In genomic region chr9:95636395-95636794, GRCm38 (mm10) we compare ENCODE assay signal across 15 mouse cellular contexts. TPM values are rescaled to one million over a fixed set of nuclear protein-coding genes. Genes with fewer than 3 reads are reported as not detected.
DNase-seq lines count a peak whose midpoint lies in the region; ATAC-seq and TF ChIP-seq lines count a peak whose summit lies in the region.
"Had no signal": no experiment of that assay in that cellular context is flagged by ENCODE, and none has a peak within 500 bp of the region (broad histone marks: within the 10 kb centered on the region; RNA-seq: fewer than 3 reads in every experiment).

No protein-coding gene starts in this region.

- H3K36me3 ChIP-seq in liver, embryonic 13.5 days = no peaks in the 10 kb centered on the region
- no peaks in the 10 kb centered on the region for H3K36me3 ChIP-seq in forebrain, embryonic 14.5 days (ENCODE audit: control insufficient read depth, insufficient read depth, low read length)
- no peaks in the 10 kb centered on the region for H3K36me3 ChIP-seq in limb, embryonic 10.5 days
- no peaks in the 10 kb centered on the region for H3K36me3 ChIP-seq in midbrain, postnatal 0 days (ENCODE audit: insufficient read depth, low read length)
- no peaks in the 10 kb centered on the region for H3K36me3 ChIP-seq in heart, embryonic 10.5 days

- no peak for ATAC-seq in liver, embryonic 13.5 days (ENCODE audit: low read depth)
- ATAC-seq in forebrain, embryonic 14.5 days = no peak
- no peak for ATAC-seq in midbrain, postnatal 0 days (ENCODE audit: low FRiP score)

- 0 out of 2 replicates have a peak, but pooled peaks cover 7% of the 10 kb centered on the region for H3K4me1 ChIP-seq in liver, embryonic 13.5 days (replicated peaks)
- H3K4me1 ChIP-seq in forebrain, embryonic 14.5 days (ENCODE audit: control insufficient read depth, insufficient read depth, low read length) = no peaks in the 10 kb centered on the region
- H3K4me1 ChIP-seq in limb, embryonic 10.5 days = peaks cover 22% of the 10 kb centered on the region
- no peaks in the 10 kb centered on the region for H3K4me1 ChIP-seq in midbrain, postnatal 0 days (ENCODE audit: insufficient read depth, low read length)
- H3K4me1 ChIP-seq in heart, embryonic 10.5 days = peaks cover 7% of the 10 kb centered on the region

- no peak overlapping the region for H3K27ac ChIP-seq in liver, embryonic 13.5 days
- no peak overlapping the region for H3K27ac ChIP-seq in forebrain, embryonic 14.5 days (ENCODE audit: low read depth, low read length)
- no peak overlapping the region for H3K27ac ChIP-seq in limb, embryonic 10.5 days
- no peak overlapping the region for H3K27ac ChIP-seq in midbrain, postnatal 0 days (ENCODE audit: low read depth, low read length)
- no peak overlapping the region for H3K27ac ChIP-seq in heart, embryonic 10.5 days

- H3K4me3 ChIP-seq in liver, embryonic 13.5 days (replicated peaks) = no peak overlapping the region
- 0 out of 2 replicates have a peak overlapping the region, but pooled peaks have one; percentile 77 for H3K4me3 ChIP-seq in forebrain, embryonic 14.5 days (ENCODE audit: low read depth, low read length)
- H3K4me3 ChIP-seq in limb, embryonic 10.5 days = peak overlapping the region; percentile 82; the same call in 1 of the 2 replicates
- peak overlapping the region; percentile 75; the same call in 1 of the 2 replicates for H3K4me3 ChIP-seq in midbrain, postnatal 0 days (ENCODE audit: low read depth, low read length)
- H3K4me3 ChIP-seq in heart, embryonic 10.5 days = no peak overlapping the region

- no peak for DNase-seq in liver, embryonic 13.5 days
- DNase-seq in liver = no peak
- DNase-seq in forebrain, embryonic 14.5 days (ENCODE audit: low spot score) = no peak
- no peak for DNase-seq in limb, embryonic 10.5 days (ENCODE audit: low spot score)
- DNase-seq in midbrain, postnatal 0 days (ENCODE audit: low spot score) = no peak
- DNase-seq in urinary bladder, postnatal 25 days (ENCODE audit: low spot score) = no peak
- no peak for DNase-seq in ovary, postnatal 14 days (ENCODE audit: low spot score)
- DNase-seq in heart, embryonic 10.5 days (ENCODE audit: low spot score) = no peak
- DNase-seq: adrenal gland, postnatal 25 days; cerebellum, postnatal 36 days; kidney, postnatal 10 days; lung, postnatal 4 days; right cerebral cortex, adult 18-20 months; thymus, adult 2 months had no signal

- no peak overlapping the region for H3K9ac ChIP-seq in liver, embryonic 13.5 days
- no peak overlapping the region for H3K9ac ChIP-seq in forebrain, embryonic 14.5 days (ENCODE audit: low read length)
- H3K9ac ChIP-seq in midbrain, postnatal 0 days (replicated peaks; ENCODE audit: low read length, poor library complexity, severe bottlenecking) = no peak overlapping the region

- peaks cover 50% of the 10 kb centered on the region for H3K27me3 ChIP-seq in liver, embryonic 13.5 days
- H3K27me3 ChIP-seq in forebrain, embryonic 14.5 days (replicated peaks; ENCODE audit: control insufficient read depth, insufficient read depth, low read length) = peaks cover 7% of the 10 kb centered on the region; the same call in 1 of the 2 replicates
- peaks cover 6% of the 10 kb centered on the region for H3K27me3 ChIP-seq in limb, embryonic 10.5 days (ENCODE audit: low read depth, poor library complexity, severe bottlenecking)
- no peaks in the 10 kb centered on the region for H3K27me3 ChIP-seq in midbrain, postnatal 0 days (ENCODE audit: insufficient read depth, low read length)
- peaks cover 43% of the 10 kb centered on the region; the same call in 1 of the 2 replicates for H3K27me3 ChIP-seq in heart, embryonic 10.5 days (ENCODE audit: insufficient read depth, poor library complexity, severe bottlenecking)
- H3K27me3 ChIP-seq: CH12.LX had no signal

- 0 out of 2 replicates have a peak overlapping the region, but pooled peaks have one; percentile 67 for H3K4me2 ChIP-seq in liver, embryonic 13.5 days
- peak overlapping the region; percentile 99; the same call in 1 of the 2 replicates for H3K4me2 ChIP-seq in forebrain, embryonic 14.5 days (ENCODE audit: low read length)
- H3K4me2 ChIP-seq in midbrain, postnatal 0 days (ENCODE audit: low read depth, low read length, poor library complexity, severe bottlenecking) = peak overlapping the region; percentile 91; the same call in 1 of the 2 replicates

- no peak for TF ChIP-seq CTCF in midbrain, postnatal 0 days (IDR thresholded peaks at IDR 0.05)

- WGBS in liver, embryonic 13.5 days (ENCODE audit: insufficient replicate concordance) = 63% methylated on average over 4 of the region's 4 CpGs
- WGBS in forebrain, embryonic 14.5 days = 68% methylated on average over 4 of the region's 4 CpGs
- 76% methylated on average over 4 of the region's 4 CpGs for WGBS in limb, embryonic 10.5 days
- WGBS in midbrain, postnatal 0 days = 73% methylated on average over 4 of the region's 4 CpGs
- 68% methylated on average over 4 of the region's 4 CpGs for WGBS in heart, embryonic 10.5 days

- no peaks in the 10 kb centered on the region for H3K9me3 ChIP-seq in liver, embryonic 13.5 days (replicated peaks)
- H3K9me3 ChIP-seq in forebrain, embryonic 14.5 days (replicated peaks; ENCODE audit: control insufficient read depth, low read length) = no peaks in the 10 kb centered on the region
- no peaks in the 10 kb centered on the region for H3K9me3 ChIP-seq in limb, embryonic 10.5 days (replicated peaks)
- H3K9me3 ChIP-seq in midbrain, postnatal 0 days (ENCODE audit: low read length) = no peaks in the 10 kb centered on the region
- no peaks in the 10 kb centered on the region for H3K9me3 ChIP-seq in heart, embryonic 10.5 days

RNA-seq across cellular contexts. Expression of gene Pcolce2, which starts 1.0 kb away (rescaled TPM):
- 9.1 and 11.0 TPM in 2 replicates for polyA plus RNA-seq in liver, embryonic 13.5 days (2015; fragmentation: Nextera tagmentation; extraction: Ambion mirVana)
- polyA plus RNA-seq in forebrain, embryonic 14.5 days (2014; fragmentation: Nextera tagmentation; extraction: Ambion mirVana) = 1.7 and 2.4 TPM in 2 replicates
- polyA plus RNA-seq in limb, embryonic 10.5 days (2016; fragmentation: Nextera tagmentation; extraction: Ambion mirVana) = 7.0 and 7.1 TPM in 2 replicates
- total RNA-seq in midbrain, postnatal 0 days (2014; rRNA removed) = 0.66 and 1.7 TPM in 2 replicates
- polyA plus RNA-seq in midbrain, postnatal 0 days (2015; fragmentation: Nextera tagmentation; extraction: Ambion mirVana) = 2.0 and 2.1 TPM in 2 replicates
- polyA plus RNA-seq in heart, embryonic 10.5 days (2016; fragmentation: Nextera tagmentation; extraction: Ambion mirVana) = 1.2 and 6.2 TPM in 2 replicates

Comparison
In these comparisons a context has a peak if more than half of its experiments do, and no peak if none do; other contexts are left out.
1. H3K4me3 ChIP-seq: peak in forebrain, embryonic 14.5 days (single experiment), limb, embryonic 10.5 days (single experiment) and midbrain, postnatal 0 days (single experiment); none in liver, embryonic 13.5 days (single experiment) and heart, embryonic 10.5 days (single experiment).
2. Peak in every context shown above with its lines, with median percentiles within 50 percentile points of each other: H3K4me2 ChIP-seq.